Mouse (Mus musculus) bone marrow, adult 2 months (tissue): ENCODE data around the gene Folr2.

Source experiments
- CTCF ChIP-seq: fragments of 200-500 bp; IDR thresholded peaks from 2 replicates; pipeline ENCODE4 v1.5.1; 2011; ENCODE audit warnings: low read length, control low read depth; ENCODE audit not compliant: control insufficient read depth, insufficient read depth
- POLR2A ChIP-seq: fragments of 200-500 bp; IDR thresholded peaks from 2 replicates; pipeline ENCODE4 v1.6.1; 2011; ENCODE audit warnings: low read depth, mild to moderate bottlenecking, control low read depth, low read length, borderline replicate concordance; ENCODE audit not compliant: control insufficient read depth

DNA sequence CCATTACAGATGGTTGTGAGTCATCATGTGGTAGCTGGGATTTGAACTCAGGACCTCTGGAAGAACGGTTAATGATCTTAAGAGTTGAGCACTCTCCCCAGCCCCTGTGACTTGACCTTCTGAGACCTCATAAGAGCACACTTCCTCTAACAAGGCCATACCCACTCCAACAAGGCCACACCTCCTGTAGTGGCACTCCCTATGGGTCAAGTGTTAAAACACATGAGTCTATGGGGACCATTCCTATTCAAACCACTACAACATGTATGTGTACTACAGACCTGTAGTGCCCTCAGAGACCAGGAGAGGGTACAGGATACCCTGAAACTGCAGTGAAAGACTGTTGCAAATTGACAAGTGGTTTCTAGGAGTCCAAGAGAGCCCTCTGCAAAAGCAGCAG lies 9.1 kb downstream of the Folr2 start:
- TF ChIP-seq CTCF, result no peak
- TF ChIP-seq POLR2A, result no peak
